Mouse (Mus musculus): Measurements from ENCODE around the gene Ostc. TPM values are rescaled to one million over a fixed set of nuclear protein-coding genes. Genes with fewer than 3 reads are reported as not detected.

The Ostc gene
- 327 and 345 TPM in 2 replicates for polyA plus RNA-seq (2016; fragmentation: Nextera tagmentation; extraction: Ambion mirVana)

DNA sequence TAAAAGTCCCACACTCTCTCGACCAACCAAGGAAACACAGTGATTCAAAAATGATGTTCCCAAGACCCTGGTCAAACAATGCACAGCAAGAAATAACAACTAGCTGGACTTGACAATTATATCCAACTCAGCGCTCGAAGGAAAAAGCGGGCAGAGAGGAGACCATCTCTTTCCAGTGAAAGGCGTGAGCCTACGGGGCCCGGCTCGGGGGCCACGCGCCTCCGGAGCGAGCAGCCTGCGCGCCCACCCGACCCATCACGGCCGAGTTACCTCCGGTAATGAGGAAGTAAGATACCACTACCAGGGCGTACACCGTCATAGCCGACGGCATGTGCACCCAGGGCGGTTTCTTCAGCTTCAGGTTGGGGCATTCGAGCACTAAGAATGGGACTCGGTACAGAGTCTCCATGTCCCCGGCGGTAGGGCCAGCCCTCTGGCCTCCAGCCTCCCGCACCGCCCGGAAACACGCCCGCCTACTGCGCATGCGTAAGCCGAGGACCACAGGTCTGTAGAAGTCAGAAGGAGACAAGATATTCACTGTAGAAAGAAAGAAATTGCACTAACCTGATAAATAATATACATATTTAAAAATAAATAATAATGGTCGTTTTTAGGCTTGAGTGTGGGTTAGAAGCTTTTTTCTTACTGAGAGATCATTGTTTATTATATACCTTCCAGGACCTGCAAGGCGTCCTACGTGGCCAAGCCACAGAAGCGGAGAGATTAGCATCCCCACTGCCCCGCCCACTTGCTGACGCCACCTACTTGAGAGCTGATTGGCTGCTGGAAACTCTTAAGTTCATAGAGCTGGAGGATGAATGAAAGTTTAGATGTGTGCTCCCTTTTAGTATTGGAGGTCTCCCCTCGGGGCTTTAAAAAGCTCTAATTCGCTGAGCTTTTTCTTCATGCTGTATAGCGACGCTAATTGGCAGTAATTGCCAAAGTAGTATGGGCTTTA lies at the start of gene Ostc:
Gene Ostc (minus strand): TSS at position 478 of the 958 bp plus-strand sequence.
- WGBS = under 1% methylated on average over 45 of the region's 45 CpGs
- H3K36me3 ChIP-seq = peaks cover 16% of the 10 kb centered on the region
- peak within 1 kb of the TSS; percentile 80 for H3K4me3 ChIP-seq
- H3K4me1 ChIP-seq = peaks cover 25% of the 10 kb centered on the region
- H3K27me3 ChIP-seq (ENCODE audit: low read depth, poor library complexity, severe bottlenecking) = no peaks in the 10 kb centered on the region
- peak; percentile 92 for DNase-seq (ENCODE audit: low spot score)
- no peaks in the 10 kb centered on the region for H3K9me3 ChIP-seq (replicated peaks)
- H3K27ac ChIP-seq (replicated peaks) = peak within 1 kb of the TSS; percentile 95

GRCm38 (mm10) chr3:130758157-130758841 lies 49.1 kb upstream of the Ostc start:
- Histone ChIP-seq H3K27ac (replicated peaks) (peak overlapping the region; percentile 69), H3K4me3 (no peak overlapping the region), H3K36me3 (no peaks in the 10 kb centered on the region), H3K9me3 (replicated peaks) (no peaks in the 10 kb centered on the region), H3K27me3 (ENCODE audit: low read depth, poor library complexity, severe bottlenecking) (no peaks in the 10 kb centered on the region), H3K4me1 (peaks cover 30% of the 10 kb centered on the region)
- DNase-seq (ENCODE audit: low spot score) = no peak
- 74% methylated on average over 15 of the region's 15 CpGs for WGBS

DNA sequence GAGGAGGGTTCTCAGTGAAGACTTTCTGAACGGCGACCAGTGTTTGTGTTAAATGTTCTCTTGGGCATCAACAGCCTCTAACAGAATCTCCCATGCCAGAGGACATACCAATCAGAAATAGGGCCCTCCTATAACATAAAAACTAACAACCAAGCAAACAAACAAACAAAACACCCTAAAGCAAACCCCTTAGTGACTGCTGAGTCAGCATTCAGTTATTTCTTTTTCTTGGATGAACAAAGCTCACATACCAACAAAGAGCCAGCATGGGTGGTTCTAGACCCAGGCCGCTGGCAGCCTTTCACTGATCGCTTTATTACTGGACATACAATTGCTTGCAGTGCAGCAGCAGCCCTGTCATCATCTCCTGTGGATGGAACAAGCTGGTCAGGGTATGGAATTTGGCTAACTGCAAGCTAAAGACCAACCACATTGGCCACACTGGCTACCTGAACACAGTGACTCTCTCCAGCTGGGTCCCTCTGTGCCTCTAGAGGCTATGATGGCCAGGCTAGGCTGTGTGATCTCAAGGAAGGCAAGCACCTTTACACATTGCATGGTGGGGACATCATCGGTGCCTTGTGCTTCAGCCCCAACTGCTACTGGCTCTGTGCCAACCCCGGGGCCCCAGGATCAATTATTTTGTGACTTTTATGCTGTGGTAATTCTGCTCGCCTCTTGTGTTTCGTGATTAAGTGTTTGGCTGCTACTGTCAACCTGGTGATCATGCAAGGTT lies 48.0 kb upstream of the Ostc start:
- DNase-seq (ENCODE audit: low spot score) = no peak
- Histone ChIP-seq H3K27ac (replicated peaks) (peak overlapping the region; percentile 78), H3K4me3 (no peak overlapping the region), H3K36me3 (no peaks in the 10 kb centered on the region), H3K9me3 (replicated peaks) (no peaks in the 10 kb centered on the region), H3K4me1 (peaks cover 30% of the 10 kb centered on the region), H3K27me3 (ENCODE audit: low read depth, poor library complexity, severe bottlenecking) (no peaks in the 10 kb centered on the region)
- 89% methylated on average over 8 of the region's 8 CpGs for WGBS

GRCm38 (mm10) chr3:130749206-130749605 lies 40.0 kb upstream of the Ostc start:
- H3K27ac ChIP-seq (replicated peaks) = no peak overlapping the region
- H3K4me3 ChIP-seq = no peak overlapping the region
- no peaks in the 10 kb centered on the region for H3K36me3 ChIP-seq
- H3K27me3 ChIP-seq (ENCODE audit: low read depth, poor library complexity, severe bottlenecking) = no peaks in the 10 kb centered on the region
- DNase-seq (ENCODE audit: low spot score) = no peak
- WGBS = 94% methylated on average over 3 of the region's 3 CpGs
- peaks cover 7% of the 10 kb centered on the region; the same call in 1 of the 2 replicates for H3K9me3 ChIP-seq (replicated peaks)
- H3K4me1 ChIP-seq = peaks cover 22% of the 10 kb centered on the region

- Histone ChIP-seq H3K4me3 (no peak overlapping the region), H3K27me3 (ENCODE audit: low read depth, poor library complexity, severe bottlenecking) (no peaks in the 10 kb centered on the region), H3K9me3 (replicated peaks) (peaks cover 7% of the 10 kb centered on the region; the same call in 1 of the 2 replicates), H3K36me3 (no peaks in the 10 kb centered on the region), H3K4me1 (peaks cover 22% of the 10 kb centered on the region), H3K27ac (replicated peaks) (peak overlapping the region; percentile 63)
- 36% methylated on average over 10 of the region's 10 CpGs for WGBS
- DNase-seq (ENCODE audit: low spot score) = no peak
These were observed 37.7 kb upstream of the Ostc start for GRCm38 (mm10) chr3:130746673-130747619.

DNA sequence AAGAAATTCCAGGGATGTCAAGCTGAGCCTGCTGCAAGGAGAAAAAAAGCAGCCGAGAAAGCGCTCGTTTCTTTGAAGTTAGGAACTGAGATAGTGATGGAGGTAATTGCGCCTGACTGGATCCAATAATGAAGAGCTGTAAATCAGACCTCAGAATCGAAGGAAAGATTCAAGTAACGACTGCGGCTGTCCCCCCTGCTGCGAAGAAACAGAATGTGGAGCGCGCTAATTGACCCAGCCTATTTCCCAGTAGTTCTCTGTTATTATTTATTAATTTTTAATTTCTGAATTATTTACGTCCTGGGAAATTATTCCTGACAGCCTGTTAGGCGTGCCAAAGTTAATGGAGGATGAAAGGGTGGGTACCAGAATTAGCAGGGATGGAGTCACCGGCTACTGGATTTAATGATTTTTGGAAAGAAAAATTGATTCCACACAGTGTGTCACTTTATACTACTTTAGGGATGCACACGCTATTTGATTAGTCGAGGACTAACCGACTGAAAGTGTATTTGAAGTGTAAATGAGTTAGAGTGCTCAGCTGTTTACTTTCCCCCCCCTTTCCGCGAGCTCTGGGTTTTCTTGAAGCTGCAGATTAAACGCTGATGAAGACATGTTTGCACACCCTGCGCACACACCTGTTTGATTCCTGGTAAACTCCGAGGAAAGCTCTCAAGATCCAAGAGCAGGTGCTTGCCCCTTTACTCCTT lies 28.6 kb upstream of the Ostc start:
- Histone ChIP-seq H3K36me3 (no peaks in the 10 kb centered on the region), H3K4me3 (no peak overlapping the region), H3K9me3 (replicated peaks) (no peaks in the 10 kb centered on the region), H3K27me3 (ENCODE audit: low read depth, poor library complexity, severe bottlenecking) (no peaks in the 10 kb centered on the region), H3K27ac (replicated peaks) (no peak overlapping the region), H3K4me1 (peaks cover 15% of the 10 kb centered on the region; the same call in 1 of the 2 replicates)
- WGBS = 58% methylated on average over 21 of the region's 21 CpGs
- no peak for DNase-seq (ENCODE audit: low spot score)

- Histone ChIP-seq H3K36me3 (no peaks in the 10 kb centered on the region), H3K4me1 (peaks cover 15% of the 10 kb centered on the region; the same call in 1 of the 2 replicates), H3K9me3 (replicated peaks) (no peaks in the 10 kb centered on the region), H3K27ac (replicated peaks) (no peak overlapping the region), H3K4me3 (no peak overlapping the region), H3K27me3 (ENCODE audit: low read depth, poor library complexity, severe bottlenecking) (no peaks in the 10 kb centered on the region)
- WGBS = 68% methylated on average over 4 of the region's 4 CpGs
- DNase-seq (ENCODE audit: low spot score) = no peak
These were observed 27.5 kb upstream of the Ostc start for GRCm38 (mm10) chr3:130736758-130737157.

GRCm38 (mm10) chr3:130730189-130730653 lies 21.0 kb upstream of the Ostc start, which contains the start of gene Rpl34:
Rpl34 (minus strand) TSS chr3:130730398.
- peak; percentile 96 for DNase-seq (ENCODE audit: low spot score)
- H3K4me3 ChIP-seq = peak within 1 kb of the TSS; percentile 99
- H3K27ac ChIP-seq (replicated peaks) = peak within 1 kb of the TSS; percentile 96
- H3K36me3 ChIP-seq = peaks cover 39% of the 10 kb centered on the region
- no peaks in the 10 kb centered on the region for H3K27me3 ChIP-seq (ENCODE audit: low read depth, poor library complexity, severe bottlenecking)
- under 1% methylated on average over 45 of the region's 45 CpGs for WGBS
- no peaks in the 10 kb centered on the region for H3K9me3 ChIP-seq (replicated peaks)
- peaks cover 24% of the 10 kb centered on the region for H3K4me1 ChIP-seq

- Histone ChIP-seq H3K4me3 (peak overlapping the region; percentile 99), H3K27ac (replicated peaks) (peak overlapping the region; percentile 96), H3K4me1 (peaks cover 24% of the 10 kb centered on the region), H3K27me3 (ENCODE audit: low read depth, poor library complexity, severe bottlenecking) (no peaks in the 10 kb centered on the region), H3K36me3 (peaks cover 44% of the 10 kb centered on the region), H3K9me3 (replicated peaks) (no peaks in the 10 kb centered on the region)
- WGBS = under 1% methylated on average over 58 of the region's 58 CpGs
- peak; percentile 51 for DNase-seq (ENCODE audit: low spot score)
These were observed 20.4 kb upstream of the Ostc start for GRCm38 (mm10) chr3:130729472-130730188.

- WGBS = 90% methylated on average over 4 of the region's 4 CpGs
- no peak for DNase-seq (ENCODE audit: low spot score)
- H3K36me3 ChIP-seq = peaks cover 47% of the 10 kb centered on the region
- H3K4me3 ChIP-seq = no peak overlapping the region
- no peaks in the 10 kb centered on the region for H3K9me3 ChIP-seq (replicated peaks)
- H3K27ac ChIP-seq (replicated peaks) = no peak overlapping the region
- no peaks in the 10 kb centered on the region for H3K27me3 ChIP-seq (ENCODE audit: low read depth, poor library complexity, severe bottlenecking)
- peaks cover 24% of the 10 kb centered on the region for H3K4me1 ChIP-seq
These were observed 18.4 kb upstream of the Ostc start for GRCm38 (mm10) chr3:130727676-130728075.
